Mouse (Mus musculus): Measurements from ENCODE around the gene Fubp3.

The Fubp3 gene

GRCm38 (mm10) chr2:31619208-31619607, 46.8 kb downstream of the Fubp3 start:
- DNase-seq (ENCODE audit: low spot score in 2 of 2): no peak

DNA sequence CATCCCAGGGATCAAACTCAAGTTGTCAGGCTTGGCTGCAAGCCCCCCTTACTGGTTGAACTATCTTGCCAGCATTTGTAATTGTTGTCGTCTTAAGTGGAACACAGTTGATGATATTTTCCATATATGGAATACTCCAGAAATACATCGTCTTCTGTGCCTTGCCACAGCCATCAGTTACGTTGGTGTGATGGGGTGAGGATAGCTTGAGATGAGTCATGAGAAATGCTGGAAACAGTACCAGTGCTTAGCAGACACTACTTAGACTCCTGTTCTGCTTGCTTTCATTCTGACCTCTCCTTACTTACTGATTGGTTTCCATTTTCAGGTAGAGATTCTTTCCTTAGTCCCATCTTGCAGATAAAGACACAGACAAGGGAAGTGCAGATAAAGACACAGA, 61.1 kb downstream of the Fubp3 start:
- DNase-seq (ENCODE audit: low spot score in 2 of 2): no peak

GRCm38 (mm10) chr2:31635281-31636137, 63.1 kb downstream of the Fubp3 start:
- DNase-seq (ENCODE audit: low spot score in 2 of 2): no peak

DNA sequence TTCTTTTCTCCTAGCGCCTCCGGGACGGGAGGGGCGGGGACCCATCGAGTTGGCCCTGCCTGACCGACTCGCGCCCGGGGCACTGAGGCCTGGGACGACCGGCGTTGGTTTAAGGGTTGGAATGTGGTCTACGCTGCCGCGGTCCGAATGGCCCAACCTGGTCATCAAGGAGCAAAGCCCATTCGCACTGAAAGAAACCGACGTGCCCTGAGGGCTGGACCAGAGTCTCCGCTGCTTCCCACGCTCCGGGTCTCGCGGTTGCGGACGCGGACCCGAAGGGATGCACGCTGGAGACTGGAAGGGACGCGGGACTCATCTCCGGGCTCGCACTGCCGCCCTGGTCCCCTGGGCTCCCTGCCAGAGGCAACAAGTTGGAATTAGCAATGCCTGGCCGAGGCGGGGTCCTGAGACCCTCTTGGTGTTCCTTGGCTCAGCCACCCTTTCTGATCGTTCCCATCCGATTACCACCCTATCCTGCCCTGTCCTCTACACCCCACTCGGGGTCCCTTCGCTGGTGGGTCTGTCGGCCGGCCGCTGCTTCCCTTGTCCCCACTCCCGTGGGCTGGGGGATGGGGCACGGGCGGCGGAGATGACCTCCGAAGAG, 63.8 kb downstream of the Fubp3 start:
- no peak for DNase-seq (ENCODE audit: low spot score in 2 of 2)

DNA sequence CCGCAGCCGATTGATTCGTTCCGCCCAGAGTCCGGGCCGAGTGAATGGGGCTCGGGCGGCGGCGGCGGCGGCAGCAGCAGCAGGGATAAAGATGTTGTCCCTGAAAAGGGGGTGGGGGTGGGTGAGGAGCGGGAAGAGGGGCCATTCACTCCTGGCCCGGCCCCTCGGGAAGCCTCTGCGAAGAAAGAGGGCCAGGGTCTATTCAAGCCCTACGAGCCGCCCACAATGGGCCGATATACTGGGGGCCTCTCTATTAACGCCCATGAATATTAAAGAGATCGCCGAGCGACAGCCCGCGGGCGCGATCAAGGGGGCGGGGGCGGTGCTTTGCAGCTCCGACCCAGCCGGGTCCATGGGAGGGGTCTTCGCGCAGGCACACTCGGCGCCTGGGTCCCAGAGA, 64.3 kb downstream of the Fubp3 start:
- DNase-seq (ENCODE audit: low spot score in 2 of 2): no peak

GRCm38 (mm10) chr2:31637311-31637710, 64.9 kb downstream of the Fubp3 start:
- DNase-seq (ENCODE audit: low spot score in 2 of 2): no peak

GRCm38 (mm10) chr2:31637807-31638206, 65.4 kb downstream of the Fubp3 start:
- peak in 1 of 2 experiments; percentile 53 for DNase-seq (ENCODE audit: low spot score in 2 of 2)

- DNase-seq (ENCODE audit: low spot score in 2 of 2): no peak
These were observed 66.4 kb downstream of the Fubp3 start for GRCm38 (mm10) chr2:31638581-31639465.

DNA sequence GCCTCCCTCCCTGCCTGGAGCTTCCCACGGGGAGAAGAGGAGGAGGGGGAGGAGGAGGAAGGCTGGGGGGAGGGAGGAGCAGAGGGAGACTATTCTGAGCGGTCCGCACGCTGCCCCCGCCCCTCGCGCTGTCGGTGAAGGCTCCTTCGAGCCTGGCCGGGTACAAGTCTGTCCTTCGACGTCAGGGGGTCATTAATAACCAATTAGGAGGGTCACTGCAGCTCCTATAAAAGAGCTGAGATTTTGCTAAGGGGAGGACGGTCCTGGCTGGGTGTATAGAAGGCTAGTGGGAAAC, 67.0 kb downstream of the Fubp3 start:
- no peak for DNase-seq (ENCODE audit: low spot score in 2 of 2)

GRCm38 (mm10) chr2:31639901-31640608, 67.6 kb downstream of the Fubp3 start, which contains the start of gene Prdm12:
Prdm12 (plus strand) TSS chr2:31640037.
- DNase-seq (ENCODE audit: low spot score in 2 of 2): no peak

DNA sequence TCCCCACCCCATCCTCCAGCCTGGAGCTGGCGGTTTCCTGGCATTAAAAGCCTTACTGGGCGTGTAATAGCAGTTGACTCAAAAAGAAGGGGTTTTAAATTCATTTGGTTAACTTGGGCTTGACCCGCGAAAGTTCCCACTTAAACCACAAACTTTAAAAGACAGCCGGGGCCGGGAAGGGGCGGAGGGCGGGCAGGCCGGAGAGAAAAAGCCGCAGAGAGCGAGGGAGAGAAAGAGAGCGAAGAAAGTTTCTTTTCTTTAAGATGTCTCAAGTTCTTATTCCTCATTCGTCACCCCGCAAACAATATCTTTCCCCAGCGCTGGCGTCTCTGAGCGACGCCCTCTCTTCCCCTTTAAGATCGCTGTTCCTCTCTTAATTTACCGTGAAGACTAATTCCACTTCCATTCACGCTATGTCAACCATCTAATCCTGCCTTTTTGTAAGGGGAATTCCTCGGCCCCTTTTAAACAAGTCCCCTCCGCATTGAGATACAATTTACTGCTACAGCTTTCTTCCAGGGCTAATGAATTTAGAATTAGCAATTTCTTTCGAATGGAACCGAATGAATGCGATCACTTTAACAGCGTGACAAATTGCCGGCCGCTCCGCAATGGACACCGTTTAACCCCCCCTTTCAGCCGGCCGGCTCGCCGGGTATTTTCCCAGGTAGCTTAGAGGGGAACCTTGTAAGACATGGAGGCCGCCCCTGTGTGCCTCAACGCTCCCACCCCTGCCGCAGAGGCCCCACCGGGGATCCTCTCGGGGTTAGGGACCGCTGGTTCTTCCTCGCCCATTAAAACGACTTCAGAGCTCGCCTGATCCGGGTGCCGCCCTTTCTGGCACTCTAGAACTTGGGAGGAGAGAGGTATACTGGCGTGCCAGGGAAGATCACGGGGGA, 68.4 kb downstream of the Fubp3 start:
- no peak for DNase-seq (ENCODE audit: low spot score in 2 of 2)

DNA sequence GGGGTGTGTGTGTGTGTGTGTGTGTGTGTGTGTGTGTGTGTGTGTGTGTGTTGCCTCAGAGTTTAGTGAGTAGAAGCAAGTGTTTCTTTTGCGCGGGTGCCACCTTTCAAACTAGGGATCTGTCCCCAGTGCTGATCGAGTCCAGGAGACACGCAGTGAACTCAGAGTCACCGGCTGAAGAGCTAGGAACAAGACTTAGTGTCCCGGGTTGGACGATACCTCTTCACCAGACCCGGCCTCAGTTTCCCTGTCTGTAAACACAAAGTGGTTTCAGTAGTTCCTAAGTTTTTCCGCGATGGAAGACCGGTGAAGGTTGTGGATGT, 69.0 kb downstream of the Fubp3 start:
- DNase-seq (ENCODE audit: low spot score in 2 of 2): no peak

DNA sequence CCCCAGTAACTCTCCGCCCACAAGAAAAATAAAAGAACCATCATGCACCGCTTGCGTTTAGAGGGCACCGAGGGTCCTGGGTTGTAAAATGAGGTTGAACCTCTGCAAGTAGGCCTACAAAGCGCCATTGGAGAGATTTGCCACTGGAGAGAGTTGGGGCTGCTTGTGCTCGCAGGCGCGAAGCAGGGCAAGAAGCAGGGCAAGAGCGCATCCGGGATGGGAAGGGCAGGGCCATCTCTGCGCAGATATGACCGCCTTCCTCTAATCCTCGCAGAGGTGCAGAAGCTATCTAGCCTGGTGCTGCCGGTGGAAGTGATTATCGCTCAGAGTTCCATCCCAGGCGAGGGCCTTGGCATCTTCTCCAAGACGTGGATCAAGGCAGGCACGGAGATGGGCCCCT, 69.5 kb downstream of the Fubp3 start:
- no peak for DNase-seq (ENCODE audit: low spot score in 2 of 2)

DNA sequence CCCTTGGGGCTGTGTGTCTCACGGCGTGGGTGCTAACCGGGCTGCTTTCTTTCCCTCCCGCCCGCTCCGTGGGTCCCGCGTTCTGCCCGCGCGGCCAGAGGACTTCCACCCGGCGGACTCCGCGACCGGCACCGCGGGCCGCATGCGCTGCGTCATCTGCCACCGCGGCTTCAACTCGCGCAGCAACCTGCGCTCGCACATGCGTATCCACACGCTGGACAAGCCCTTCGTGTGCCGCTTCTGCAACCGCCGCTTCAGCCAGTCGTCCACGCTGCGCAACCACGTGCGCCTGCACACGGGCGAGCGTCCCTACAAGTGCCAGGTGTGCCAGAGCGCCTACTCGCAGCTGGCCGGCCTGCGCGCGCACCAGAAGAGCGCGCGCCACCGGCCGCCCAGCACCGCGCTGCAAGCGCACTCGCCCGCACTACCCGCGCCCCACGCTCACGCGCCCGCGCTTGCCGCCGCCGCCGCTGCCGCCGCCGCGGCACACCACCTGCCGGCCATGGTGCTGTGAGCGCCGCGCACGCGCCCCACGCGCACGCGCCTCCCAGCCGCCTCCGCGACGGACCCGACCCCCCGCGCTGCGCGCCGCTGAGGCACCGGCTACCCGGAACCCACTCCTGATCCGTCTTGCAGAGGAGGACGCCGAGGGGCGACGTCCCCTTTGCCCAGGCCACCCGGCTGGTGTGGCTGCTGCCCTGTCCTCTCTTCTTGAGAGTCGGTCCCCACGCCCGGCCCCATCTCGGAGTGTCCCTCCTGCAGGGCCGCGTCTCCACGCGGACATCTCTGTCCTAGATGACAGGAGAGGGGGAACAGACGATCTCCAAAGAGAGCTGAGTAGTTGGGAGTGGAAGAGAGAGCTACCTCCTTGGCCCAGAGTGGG, 81.8 kb downstream of the Fubp3 start:
- DNase-seq (ENCODE audit: low spot score in 2 of 2): peak in 1 of 2 experiments; percentile 30

DNA sequence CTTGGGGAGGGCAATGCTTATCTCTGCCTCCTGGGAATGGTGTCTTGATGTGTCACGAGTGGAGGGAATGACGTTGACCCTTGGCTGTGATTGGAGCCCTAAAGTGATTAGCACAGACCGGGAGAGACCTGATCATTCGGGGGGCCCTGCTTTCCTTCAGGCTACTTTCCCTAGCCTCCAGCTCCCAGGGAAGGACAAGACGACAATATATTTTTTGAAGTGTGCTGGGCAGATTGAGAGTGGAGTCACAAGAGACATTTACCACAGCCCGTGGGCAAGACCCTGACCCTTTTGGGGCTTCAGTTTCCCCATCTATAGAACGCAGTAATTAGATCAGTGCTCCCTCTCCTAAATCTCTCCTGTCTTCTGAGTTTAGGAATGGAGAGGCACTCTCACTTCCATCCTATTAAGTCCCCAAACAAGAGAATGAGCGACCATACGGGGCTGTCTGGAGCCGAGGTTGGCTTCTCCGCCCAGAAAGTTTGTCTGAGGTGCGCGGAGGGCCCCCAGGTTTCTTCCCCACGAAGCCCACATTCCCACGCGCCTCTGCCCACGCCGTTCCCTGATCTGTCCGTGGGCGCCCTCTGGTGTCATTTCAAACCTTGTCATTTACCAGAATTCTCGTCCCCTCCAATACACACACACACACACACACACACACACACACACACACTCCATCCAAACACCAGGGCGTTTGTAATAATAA, 82.6 kb downstream of the Fubp3 start:
- peak in 1 of 2 experiments; percentile 62 for DNase-seq (ENCODE audit: low spot score in 2 of 2)

DNA sequence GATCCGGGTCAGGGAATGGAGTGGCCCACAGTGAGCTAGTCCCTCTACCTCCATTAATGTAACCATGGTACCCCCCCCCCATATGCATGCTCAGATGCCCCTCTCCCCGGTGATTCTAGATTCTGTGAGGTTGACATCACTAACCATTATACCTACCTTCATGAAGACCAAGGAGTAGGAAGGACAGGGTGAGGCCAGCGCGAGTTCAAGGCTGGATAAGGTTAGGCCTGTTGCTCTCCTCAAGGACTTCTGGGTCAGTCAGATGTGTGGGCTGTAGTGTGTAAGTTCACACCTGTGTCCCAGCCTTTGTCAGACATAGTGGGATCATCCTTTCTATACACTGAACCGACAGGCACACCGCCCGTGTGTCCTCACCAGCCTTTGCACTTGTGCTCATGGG, 83.9 kb downstream of the Fubp3 start:
- no peak for DNase-seq (ENCODE audit: low spot score in 2 of 2)

DNA sequence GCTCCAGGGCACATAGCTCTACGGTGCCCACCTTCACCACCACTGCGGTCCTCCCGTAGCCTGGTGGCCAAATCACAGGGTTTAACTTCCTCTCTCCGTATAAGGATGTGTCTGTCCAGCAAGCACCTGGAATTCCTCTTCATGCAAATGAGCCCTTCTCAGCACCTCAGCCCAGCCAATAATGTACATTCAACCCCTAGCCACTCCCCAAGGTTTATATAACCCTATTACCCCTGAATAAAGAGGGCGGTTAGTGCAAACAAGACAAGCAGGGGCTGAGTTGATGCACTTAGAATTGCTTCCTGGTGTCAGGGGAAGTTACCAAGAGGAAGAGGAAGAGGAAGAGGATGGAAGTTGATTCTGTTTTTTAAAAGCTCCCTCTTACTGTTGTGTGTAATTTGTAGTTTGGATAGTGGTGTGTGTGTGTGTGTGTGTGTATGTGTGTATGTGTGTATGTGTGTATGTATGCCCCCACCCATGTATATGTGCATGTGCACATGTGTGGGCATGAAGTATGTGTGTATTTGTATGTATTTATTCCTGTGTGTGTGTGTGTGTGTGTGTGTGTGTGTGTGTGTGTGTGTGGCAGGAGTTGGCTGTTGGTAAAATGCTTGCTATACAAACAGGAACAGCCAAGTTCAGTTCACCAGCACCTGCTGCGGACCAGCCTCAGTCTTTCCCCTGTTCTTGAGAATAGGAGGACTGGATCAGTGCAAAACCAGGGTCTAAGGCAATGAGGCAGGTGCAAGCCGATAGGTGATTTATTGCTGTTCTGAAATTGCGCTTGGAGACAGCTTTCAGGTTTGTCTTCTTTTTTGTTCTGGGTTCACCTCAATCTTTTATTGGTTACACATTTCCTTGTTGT, 90.7 kb downstream of the Fubp3 start:
- no peak for DNase-seq (ENCODE audit: low spot score in 2 of 2)

GRCm38 (mm10) chr2:31663804-31664180, 91.3 kb downstream of the Fubp3 start:
- DNase-seq (ENCODE audit: low spot score in 2 of 2): no peak
